Mouse (Mus musculus): Measurements from ENCODE around the gene Pde4b. TPM values are rescaled to one million over a fixed set of nuclear protein-coding genes. Genes with fewer than 3 reads are reported as not detected.

Pde4b gene
- polyA plus RNA-seq, 1 experiment from 2014 or later, result 49.4 TPM

- Histone ChIP-seq H3K27me3 (ENCODE audit: control insufficient read depth, insufficient read depth, low read length) (no peaks in the 10 kb centered on the region), H3K27ac (replicated peaks; ENCODE audit: low read depth, low read length) (no peak overlapping the region), H3K4me2 (ENCODE audit: low read length) (no peak overlapping the region), H3K9ac (replicated peaks; ENCODE audit: low read length) (no peak overlapping the region), H3K36me3 (ENCODE audit: control insufficient read depth, insufficient read depth, low read length) (no peaks in the 10 kb centered on the region), H3K4me1 (ENCODE audit: control insufficient read depth, insufficient read depth, low read length) (0 out of 2 replicates have a peak, but pooled peaks cover 3% of the 10 kb centered on the region), H3K9me3 (ENCODE audit: control insufficient read depth, low read length) (no peaks in the 10 kb centered on the region), H3K4me3 (replicated peaks; ENCODE audit: low read depth, low read length) (no peak overlapping the region)
- WGBS, result 66% methylated on average over 5 of the region's 5 CpGs
- ATAC-seq (ENCODE audit: low FRiP score, low TSS enrichment) (no peak), DNase-seq (peak; percentile 55)
These were observed 352.2 kb downstream of the Pde4b start for GRCm38 (mm10) chr4:102439401-102440118.

- Histone ChIP-seq H3K9me3 (ENCODE audit: control insufficient read depth, low read length) (no peaks in the 10 kb centered on the region), H3K27me3 (ENCODE audit: control insufficient read depth, insufficient read depth, low read length) (no peaks in the 10 kb centered on the region), H3K9ac (replicated peaks; ENCODE audit: low read length) (no peak overlapping the region), H3K27ac (replicated peaks; ENCODE audit: low read depth, low read length) (no peak overlapping the region), H3K36me3 (ENCODE audit: control insufficient read depth, insufficient read depth, low read length) (no peaks in the 10 kb centered on the region), H3K4me1 (ENCODE audit: control insufficient read depth, insufficient read depth, low read length) (0 out of 2 replicates have a peak, but pooled peaks cover 3% of the 10 kb centered on the region), H3K4me3 (replicated peaks; ENCODE audit: low read depth, low read length) (no peak overlapping the region), H3K4me2 (ENCODE audit: low read length) (no peak overlapping the region)
- no peak for ATAC-seq (ENCODE audit: low FRiP score, low TSS enrichment)
- DNase-seq, result peak; percentile 28
- WGBS, result 59% methylated on average over 4 of the region's 4 CpGs
These were observed 352.8 kb downstream of the Pde4b start for GRCm38 (mm10) chr4:102440119-102440481.

- H3K4me3 ChIP-seq (replicated peaks; ENCODE audit: low read depth, low read length), result no peak overlapping the region
- no peaks in the 10 kb centered on the region for H3K27me3 ChIP-seq (ENCODE audit: control insufficient read depth, insufficient read depth, low read length)
- H3K27ac ChIP-seq (replicated peaks; ENCODE audit: low read depth, low read length), result no peak overlapping the region
- H3K9ac ChIP-seq (replicated peaks; ENCODE audit: low read length), result no peak overlapping the region
- H3K4me1 ChIP-seq (ENCODE audit: control insufficient read depth, insufficient read depth, low read length), result 0 out of 2 replicates have a peak, but pooled peaks cover 3% of the 10 kb centered on the region
- ATAC-seq (ENCODE audit: low FRiP score, low TSS enrichment), result no peak
- H3K36me3 ChIP-seq (ENCODE audit: control insufficient read depth, insufficient read depth, low read length), result no peaks in the 10 kb centered on the region
- no peak overlapping the region for H3K4me2 ChIP-seq (ENCODE audit: low read length)
- H3K9me3 ChIP-seq (ENCODE audit: control insufficient read depth, low read length), result no peaks in the 10 kb centered on the region
- DNase-seq, result no peak
- WGBS, result 77% methylated on average over 5 of the region's 5 CpGs
These were observed 356.2 kb downstream of the Pde4b start for GRCm38 (mm10) chr4:102443533-102443932.

GRCm38 (mm10) chr4:102444501-102444900 is 357.2 kb downstream of the Pde4b start:
- 80% methylated on average over 3 of the region's 3 CpGs for WGBS
- DNase-seq, result no peak

GRCm38 (mm10) chr4:102446160-102446945 is 359.0 kb downstream of the Pde4b start:
- no peak overlapping the region for H3K4me2 ChIP-seq (ENCODE audit: low read length)

More at GRCm38 (mm10) chr4:102444501-102444900, 357.2 kb downstream of the Pde4b start:
- no peak overlapping the region for H3K4me3 ChIP-seq (replicated peaks; ENCODE audit: low read depth, low read length)
- 0 out of 2 replicates have a peak, but pooled peaks cover under 1% of the 10 kb centered on the region for H3K4me1 ChIP-seq (ENCODE audit: control insufficient read depth, insufficient read depth, low read length)
- ATAC-seq (ENCODE audit: low FRiP score, low TSS enrichment), result no peak
- no peak overlapping the region for H3K9ac ChIP-seq (replicated peaks; ENCODE audit: low read length)
- H3K4me2 ChIP-seq (ENCODE audit: low read length), result no peak overlapping the region
- H3K27ac ChIP-seq (replicated peaks; ENCODE audit: low read depth, low read length), result no peak overlapping the region
- H3K36me3 ChIP-seq (ENCODE audit: control insufficient read depth, insufficient read depth, low read length), result no peaks in the 10 kb centered on the region
- no peaks in the 10 kb centered on the region for H3K27me3 ChIP-seq (ENCODE audit: control insufficient read depth, insufficient read depth, low read length)
- H3K9me3 ChIP-seq (ENCODE audit: control insufficient read depth, low read length), result no peaks in the 10 kb centered on the region

GRCm38 (mm10) chr4:102456426-102456825 is 369.1 kb downstream of the Pde4b start:
- Histone ChIP-seq H3K4me3 (replicated peaks; ENCODE audit: low read depth, low read length) (no peak overlapping the region), H3K9me3 (ENCODE audit: control insufficient read depth, low read length) (no peaks in the 10 kb centered on the region), H3K27ac (replicated peaks; ENCODE audit: low read depth, low read length) (no peak overlapping the region), H3K36me3 (ENCODE audit: control insufficient read depth, insufficient read depth, low read length) (no peaks in the 10 kb centered on the region), H3K4me2 (ENCODE audit: low read length) (no peak overlapping the region), H3K27me3 (ENCODE audit: control insufficient read depth, insufficient read depth, low read length) (no peaks in the 10 kb centered on the region), H3K4me1 (ENCODE audit: control insufficient read depth, insufficient read depth, low read length) (no peaks in the 10 kb centered on the region), H3K9ac (replicated peaks; ENCODE audit: low read length) (no peak overlapping the region)
- ATAC-seq (ENCODE audit: low FRiP score, low TSS enrichment), result no peak
- 73% methylated on average over 3 of the region's 3 CpGs for WGBS
- DNase-seq, result no peak

More at GRCm38 (mm10) chr4:102446160-102446945, 359.0 kb downstream of the Pde4b start:
- Histone ChIP-seq H3K9me3 (ENCODE audit: control insufficient read depth, low read length) (no peaks in the 10 kb centered on the region), H3K4me1 (ENCODE audit: control insufficient read depth, insufficient read depth, low read length) (no peaks in the 10 kb centered on the region), H3K36me3 (ENCODE audit: control insufficient read depth, insufficient read depth, low read length) (no peaks in the 10 kb centered on the region), H3K27me3 (ENCODE audit: control insufficient read depth, insufficient read depth, low read length) (no peaks in the 10 kb centered on the region), H3K27ac (replicated peaks; ENCODE audit: low read depth, low read length) (no peak overlapping the region), H3K4me3 (replicated peaks; ENCODE audit: low read depth, low read length) (no peak overlapping the region), H3K9ac (replicated peaks; ENCODE audit: low read length) (no peak overlapping the region)
- WGBS, result 80% methylated on average over 8 of the region's 8 CpGs
- DNase-seq (no peak), ATAC-seq (ENCODE audit: low FRiP score, low TSS enrichment) (no peak)

GRCm38 (mm10) chr4:102459216-102459999 is 372.1 kb downstream of the Pde4b start:
- H3K4me2 ChIP-seq (ENCODE audit: low read length), result no peak overlapping the region
- H3K9me3 ChIP-seq (ENCODE audit: control insufficient read depth, low read length), result no peaks in the 10 kb centered on the region
- no peak for DNase-seq
- WGBS, result 65% methylated on average over 5 of the region's 5 CpGs
- no peak overlapping the region for H3K9ac ChIP-seq (replicated peaks; ENCODE audit: low read length)
- no peaks in the 10 kb centered on the region for H3K36me3 ChIP-seq (ENCODE audit: control insufficient read depth, insufficient read depth, low read length)
- ATAC-seq (ENCODE audit: low FRiP score, low TSS enrichment), result no peak
- H3K27me3 ChIP-seq (ENCODE audit: control insufficient read depth, insufficient read depth, low read length), result no peaks in the 10 kb centered on the region
- no peak overlapping the region for H3K4me3 ChIP-seq (replicated peaks; ENCODE audit: low read depth, low read length)
- H3K27ac ChIP-seq (replicated peaks; ENCODE audit: low read depth, low read length), result no peak overlapping the region
- H3K4me1 ChIP-seq (ENCODE audit: control insufficient read depth, insufficient read depth, low read length), result no peaks in the 10 kb centered on the region

GRCm38 (mm10) chr4:102478104-102478503 is 390.8 kb downstream of the Pde4b start:
- no peak overlapping the region for H3K27ac ChIP-seq (replicated peaks; ENCODE audit: low read depth, low read length)
- no peaks in the 10 kb centered on the region for H3K36me3 ChIP-seq (ENCODE audit: control insufficient read depth, insufficient read depth, low read length)
- no peaks in the 10 kb centered on the region for H3K4me1 ChIP-seq (ENCODE audit: control insufficient read depth, insufficient read depth, low read length)
- H3K9me3 ChIP-seq (ENCODE audit: control insufficient read depth, low read length), result no peaks in the 10 kb centered on the region
- no peaks in the 10 kb centered on the region for H3K27me3 ChIP-seq (ENCODE audit: control insufficient read depth, insufficient read depth, low read length)
- H3K9ac ChIP-seq (replicated peaks; ENCODE audit: low read length), result no peak overlapping the region
- ATAC-seq (ENCODE audit: low FRiP score, low TSS enrichment) (no peak), DNase-seq (no peak)
- WGBS, result 61% methylated on average over 3 of the region's 3 CpGs
- no peak overlapping the region for H3K4me3 ChIP-seq (replicated peaks; ENCODE audit: low read depth, low read length)
- no peak overlapping the region for H3K4me2 ChIP-seq (ENCODE audit: low read length)

All from midbrain, embryonic 14.5 days (tissue).